Mouse (Mus musculus) midbrain, embryonic 10.5 days (tissue): Measurements from ENCODE around the gene Prss48. TPM values are rescaled to one million over a fixed set of nuclear protein-coding genes. Genes with fewer than 3 reads are reported as not detected.

Experiments
- DNase-seq: peaks from one replicate; pipeline ENCODE4 v3.0.0-alpha.2; 2017; ENCODE audit warnings: low spot score
- H3K27ac ChIP-seq: fragments of 300-500 bp; sonication (generic); replicated peaks from 2 replicates; pipeline ENCODE4 v1.5.1; 2016; ENCODE audit warnings: mild to moderate bottlenecking
- H3K27me3 ChIP-seq: fragments of 300-500 bp; sonication (generic); 2 replicates; pipeline ENCODE4 v1.6.1; 2016; ENCODE audit warnings: low read depth, mild to moderate bottlenecking; ENCODE audit not compliant: poor library complexity, severe bottlenecking
- H3K36me3 ChIP-seq: fragments of 300-500 bp; sonication (generic); 2 replicates; pipeline ENCODE4 v1.6.1; 2016; ENCODE audit warnings: mild to moderate bottlenecking, moderate library complexity
- H3K4me1 ChIP-seq: fragments of 300-500 bp; sonication (generic); 2 replicates; pipeline ENCODE4 v1.6.1; 2016
- H3K4me3 ChIP-seq: fragments of 300-500 bp; sonication (generic); 2 replicates; pipeline ENCODE4 v1.5.1; 2016; ENCODE audit warnings: mild to moderate bottlenecking, moderate library complexity
- H3K9me3 ChIP-seq: fragments of 300-500 bp; sonication (generic); replicated peaks from 2 replicates; pipeline ENCODE4 v1.6.1; 2016; ENCODE audit warnings: mild to moderate bottlenecking
- WGBS: fragments of 180-500 bp; shearing (Covaris S2); methylation state at CpG from one replicate; pipeline ENCODE4 v1.1.7; 2016; 5-methylcytosine and 5-hydroxymethylcytosine counted together
- polyA plus RNA-seq: library from polyadenylated mRNA; unstranded; fragments of >200 nt; fragmentation: Nextera tagmentation; extraction: Ambion mirVana; gene quantifications from 2 replicates; pipeline ENCODE4 v1.2.1, GENCODE M21; 2016

Prss48 gene
- polyA plus RNA-seq, 1 experiment from 2014 or later, result not detected

DNA sequence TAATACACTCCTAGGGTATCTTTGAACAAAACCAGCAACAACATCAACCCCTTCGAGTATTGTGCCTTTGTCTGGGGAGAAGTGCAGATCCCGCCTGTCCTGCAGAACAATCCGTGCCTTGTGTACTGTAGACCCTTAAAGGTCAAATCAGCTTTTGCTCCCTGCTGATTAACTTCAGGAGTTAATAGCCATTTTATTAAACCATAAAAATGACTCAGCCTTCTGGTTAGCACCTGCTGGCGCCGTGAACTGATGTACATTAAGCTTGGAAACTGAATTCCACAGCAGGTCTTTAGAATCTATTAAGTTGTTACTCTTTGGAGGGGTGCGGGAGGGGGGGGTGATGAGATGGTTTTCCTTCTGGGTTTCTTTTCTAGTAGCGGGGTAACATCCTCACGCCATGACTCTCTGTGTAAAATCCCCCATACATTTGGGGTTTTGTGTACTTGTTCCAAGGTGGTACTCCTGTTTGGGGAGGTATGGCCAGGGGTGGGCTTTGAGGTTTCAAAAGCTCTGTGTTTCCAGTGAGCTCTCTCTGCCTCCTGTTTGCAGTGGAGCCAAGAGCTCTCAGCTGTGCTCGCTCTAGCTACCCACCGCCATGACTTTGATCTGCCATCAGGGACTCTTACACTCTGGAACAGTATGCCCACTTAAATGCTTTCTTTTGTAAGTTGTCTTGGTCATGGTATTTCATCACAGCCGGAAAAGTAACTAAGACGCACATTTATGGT, 21.9 kb upstream of the Prss48 start:
- WGBS, result 90% methylated on average over 12 of the region's 12 CpGs
- H3K27ac ChIP-seq, result no peak overlapping the region
- H3K27me3 ChIP-seq, result no peaks in the 10 kb centered on the region
- H3K4me3 ChIP-seq, result no peak overlapping the region
- H3K4me1 ChIP-seq, result no peaks in the 10 kb centered on the region
- no peaks in the 10 kb centered on the region for H3K36me3 ChIP-seq
- H3K9me3 ChIP-seq, result no peaks in the 10 kb centered on the region
- DNase-seq, result no peak

DNA sequence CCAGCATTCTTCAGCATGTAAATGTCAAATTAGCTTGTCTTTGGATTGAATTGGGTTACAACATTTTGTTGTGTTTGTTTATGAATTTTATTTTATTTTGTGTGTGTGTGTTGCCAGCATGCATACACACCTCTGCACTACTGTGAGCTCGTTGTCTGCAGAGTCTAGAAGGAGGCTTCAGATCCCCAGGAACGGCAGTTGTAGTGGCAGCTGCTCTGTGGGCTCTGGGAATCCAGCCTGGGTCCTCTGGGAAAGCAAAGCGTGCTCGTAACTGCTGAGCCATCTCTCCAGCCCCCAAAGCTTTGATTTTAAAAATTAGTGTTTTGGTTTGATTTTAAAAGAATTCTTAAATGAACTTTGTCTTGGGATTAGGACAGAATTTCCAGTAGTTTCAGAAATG, 19.4 kb upstream of the Prss48 start:
- H3K27me3 ChIP-seq, result no peaks in the 10 kb centered on the region
- no peaks in the 10 kb centered on the region for H3K4me1 ChIP-seq
- H3K4me3 ChIP-seq, result no peak overlapping the region
- 86% methylated on average over 4 of the region's 4 CpGs for WGBS
- H3K27ac ChIP-seq, result no peak overlapping the region
- H3K9me3 ChIP-seq, result no peaks in the 10 kb centered on the region
- H3K36me3 ChIP-seq, result no peaks in the 10 kb centered on the region
- DNase-seq, result no peak

DNA sequence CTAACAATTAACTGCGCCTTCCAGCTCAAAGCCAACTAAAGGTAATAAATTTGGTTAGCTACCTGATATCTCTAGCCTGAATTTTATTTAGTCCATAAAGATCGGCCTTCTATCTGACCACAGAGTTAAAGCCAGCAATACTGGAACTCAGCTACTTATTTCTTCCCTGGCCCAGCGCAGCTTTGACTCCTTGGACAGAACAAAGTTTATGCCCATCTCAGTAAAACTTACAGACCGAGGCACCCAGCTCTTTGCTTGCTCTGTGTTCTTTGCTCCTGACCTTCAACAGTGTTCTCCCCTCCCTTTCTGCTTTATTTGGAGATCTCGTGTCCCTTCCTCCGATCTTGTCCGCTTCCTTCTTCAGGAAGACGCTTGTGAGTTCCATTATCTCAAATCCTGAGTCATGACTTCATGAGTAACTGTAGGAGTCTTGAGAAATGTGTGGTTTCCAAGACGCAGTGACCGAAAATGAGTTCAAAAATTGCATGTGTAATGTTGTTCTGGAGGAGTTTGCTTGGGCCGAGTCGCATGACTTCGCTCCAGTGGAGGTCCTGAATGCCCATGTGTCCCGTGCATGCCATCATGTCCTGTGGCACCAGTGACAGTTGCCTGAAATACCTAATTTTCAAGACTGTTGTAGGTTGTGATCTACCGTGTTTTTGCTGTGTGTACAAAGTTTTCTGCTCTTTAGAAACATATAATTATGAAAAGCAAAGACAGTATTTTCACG, 18.8 kb upstream of the Prss48 start:
- DNase-seq, result no peak
- Histone ChIP-seq H3K36me3 (no peaks in the 10 kb centered on the region), H3K27ac (no peak overlapping the region), H3K4me3 (no peak overlapping the region), H3K9me3 (no peaks in the 10 kb centered on the region), H3K4me1 (no peaks in the 10 kb centered on the region), H3K27me3 (no peaks in the 10 kb centered on the region)
- WGBS, result 93% methylated on average over 16 of the region's 16 CpGs

DNA sequence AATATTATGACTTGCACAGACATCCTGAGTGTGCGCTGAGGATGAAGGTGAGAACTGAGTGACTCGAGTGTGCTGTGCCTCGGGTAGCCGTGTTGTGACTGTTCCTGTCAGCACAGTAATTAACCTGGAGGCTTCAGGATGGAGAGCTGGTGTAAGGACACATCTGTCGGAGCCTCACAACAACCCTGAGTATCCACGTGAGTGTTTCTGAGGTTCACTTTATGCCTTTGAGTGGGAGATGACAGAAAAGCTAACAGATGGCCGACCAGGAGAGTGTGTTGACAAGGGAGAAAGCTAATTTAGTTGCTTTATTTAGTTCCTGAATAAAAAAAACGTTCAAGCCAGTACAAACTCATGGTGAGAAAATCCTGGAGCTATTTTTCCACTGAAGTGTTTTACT, 15.2 kb upstream of the Prss48 start:
- no peak overlapping the region for H3K4me3 ChIP-seq
- DNase-seq, result no peak
- H3K9me3 ChIP-seq, result no peaks in the 10 kb centered on the region
- 86% methylated on average over 8 of the region's 8 CpGs for WGBS
- H3K36me3 ChIP-seq, result no peaks in the 10 kb centered on the region
- no peaks in the 10 kb centered on the region for H3K4me1 ChIP-seq
- no peaks in the 10 kb centered on the region for H3K27me3 ChIP-seq
- no peak overlapping the region for H3K27ac ChIP-seq

DNA sequence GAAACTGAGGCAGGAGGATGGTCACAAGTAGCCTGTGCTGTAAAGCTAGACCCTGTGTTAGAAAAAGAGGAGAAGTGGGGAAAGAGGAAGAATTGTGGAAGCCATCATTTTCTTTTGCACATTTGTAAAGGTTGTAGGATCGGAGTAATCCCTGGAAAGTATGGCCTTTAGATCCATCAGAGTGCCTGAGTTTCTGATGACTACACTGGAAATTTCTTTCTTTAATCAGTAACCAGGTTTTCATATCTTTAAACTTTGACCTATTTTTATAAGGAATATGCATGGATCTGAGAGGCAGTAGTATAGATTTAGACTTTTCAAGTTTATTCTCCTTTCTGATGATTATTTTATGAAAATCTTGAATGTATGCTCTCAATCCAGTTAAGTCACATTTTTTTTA, 14.7 kb upstream of the Prss48 start:
- WGBS, result 94% methylated on average over 1 of the region's 1 CpGs

GRCm38 (mm10) chr3:86013837-86014236, 11.5 kb upstream of the Prss48 start:
- Histone ChIP-seq H3K36me3 (no peaks in the 10 kb centered on the region), H3K9me3 (no peaks in the 10 kb centered on the region), H3K27ac (no peak overlapping the region), H3K4me3 (no peak overlapping the region), H3K4me1 (no peaks in the 10 kb centered on the region), H3K27me3 (no peaks in the 10 kb centered on the region)
- no peak for DNase-seq
- 85% methylated on average over 10 of the region's 10 CpGs for WGBS

More for the DNA sequence above, 14.7 kb upstream of the Prss48 start:
- H3K9me3 ChIP-seq, result no peaks in the 10 kb centered on the region
- no peaks in the 10 kb centered on the region for H3K4me1 ChIP-seq
- no peaks in the 10 kb centered on the region for H3K36me3 ChIP-seq
- no peak for DNase-seq
- H3K27ac ChIP-seq, result no peak overlapping the region
- H3K27me3 ChIP-seq, result no peaks in the 10 kb centered on the region
- H3K4me3 ChIP-seq, result no peak overlapping the region

GRCm38 (mm10) chr3:86011833-86012232, 9.5 kb upstream of the Prss48 start:
- no peak for DNase-seq
- no peaks in the 10 kb centered on the region for H3K4me1 ChIP-seq
- no peak overlapping the region for H3K27ac ChIP-seq
- H3K27me3 ChIP-seq, result no peaks in the 10 kb centered on the region
- H3K4me3 ChIP-seq, result no peak overlapping the region
- 76% methylated on average over 3 of the region's 3 CpGs for WGBS
- no peaks in the 10 kb centered on the region for H3K36me3 ChIP-seq
- no peaks in the 10 kb centered on the region; the same call in 1 of the 2 replicates for H3K9me3 ChIP-seq

GRCm38 (mm10) chr3:86011373-86011772, 9.1 kb upstream of the Prss48 start:
- Histone ChIP-seq H3K27ac (no peak overlapping the region), H3K4me1 (no peaks in the 10 kb centered on the region), H3K4me3 (no peak overlapping the region), H3K9me3 (no peaks in the 10 kb centered on the region; the same call in 1 of the 2 replicates), H3K36me3 (no peaks in the 10 kb centered on the region), H3K27me3 (no peaks in the 10 kb centered on the region)
- no peak for DNase-seq
- WGBS, result 95% methylated on average over 6 of the region's 6 CpGs

DNA sequence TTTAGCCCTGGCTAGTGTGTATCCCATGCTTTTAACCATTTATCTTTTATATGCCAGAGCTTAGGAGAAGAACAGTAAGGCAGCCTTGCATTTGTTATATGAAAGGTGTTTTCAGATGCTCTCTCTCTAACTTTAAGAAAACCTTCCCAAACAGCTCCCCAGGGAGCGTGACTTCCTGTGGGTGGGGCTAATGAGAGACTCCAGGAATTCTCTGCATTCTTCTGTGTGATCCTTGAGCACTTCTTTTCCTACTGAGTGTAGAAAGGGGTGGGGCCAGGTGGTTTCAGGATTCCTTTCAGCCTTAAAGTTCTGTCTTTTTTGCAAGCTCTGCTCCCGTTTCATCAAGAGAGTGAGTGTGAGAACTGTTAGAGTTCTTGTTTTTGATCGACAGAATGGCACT, 8.3 kb upstream of the Prss48 start:
- DNase-seq, result no peak
- WGBS, result 63% methylated on average over 3 of the region's 3 CpGs
- no peaks in the 10 kb centered on the region for H3K27me3 ChIP-seq

DNA sequence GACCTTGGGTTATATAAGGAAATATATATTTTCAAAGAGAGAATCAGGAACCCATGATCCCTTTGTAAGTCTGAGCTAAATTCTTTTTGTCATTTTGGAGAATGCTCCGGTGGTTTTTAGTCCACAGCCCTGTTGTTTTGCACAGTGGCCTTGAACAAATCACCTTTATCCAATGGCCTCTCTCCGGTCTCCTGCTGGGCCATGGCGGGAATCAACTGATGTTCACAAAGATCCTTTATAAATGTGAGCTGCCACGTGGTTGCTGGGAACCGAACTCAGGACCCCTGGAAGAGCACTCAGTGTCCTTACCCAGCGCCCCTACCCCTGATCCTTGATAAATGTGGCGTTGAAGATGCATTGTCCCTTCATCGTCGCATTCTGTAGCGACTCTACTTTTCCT, 2.5 kb upstream of the Prss48 start:
- no peaks in the 10 kb centered on the region for H3K36me3 ChIP-seq
- WGBS, result 93% methylated on average over 10 of the region's 10 CpGs
- DNase-seq, result no peak
- H3K27me3 ChIP-seq, result no peaks in the 10 kb centered on the region
- no peak overlapping the region for H3K27ac ChIP-seq
- no peak overlapping the region for H3K4me3 ChIP-seq
- no peaks in the 10 kb centered on the region; the same call in 1 of the 2 replicates for H3K9me3 ChIP-seq
- H3K4me1 ChIP-seq, result peaks cover 5% of the 10 kb centered on the region; the same call in 1 of the 2 replicates

More for the DNA sequence above, 8.3 kb upstream of the Prss48 start:
- no peaks in the 10 kb centered on the region for H3K4me1 ChIP-seq
- no peaks in the 10 kb centered on the region; the same call in 1 of the 2 replicates for H3K9me3 ChIP-seq
- H3K4me3 ChIP-seq, result no peak overlapping the region
- H3K36me3 ChIP-seq, result no peaks in the 10 kb centered on the region
- H3K27ac ChIP-seq, result no peak overlapping the region

GRCm38 (mm10) chr3:86002940-86003339, 649 bp upstream of the Prss48 start:
- H3K27ac ChIP-seq, result no peak overlapping the region
- H3K9me3 ChIP-seq, result no peaks in the 10 kb centered on the region
- no peaks in the 10 kb centered on the region for H3K27me3 ChIP-seq
- no peak overlapping the region for H3K4me3 ChIP-seq
- H3K36me3 ChIP-seq, result no peaks in the 10 kb centered on the region
- DNase-seq, result no peak
- WGBS, result 86% methylated on average over 5 of the region's 5 CpGs
- H3K4me1 ChIP-seq, result peaks cover 5% of the 10 kb centered on the region; the same call in 1 of the 2 replicates

GRCm38 (mm10) chr3:86001271-86001670, 1.0 kb downstream of the Prss48 start:
- Histone ChIP-seq H3K4me3 (no peak overlapping the region), H3K9me3 (no peaks in the 10 kb centered on the region), H3K4me1 (peaks cover 5% of the 10 kb centered on the region; the same call in 1 of the 2 replicates), H3K27me3 (no peaks in the 10 kb centered on the region), H3K27ac (no peak overlapping the region), H3K36me3 (no peaks in the 10 kb centered on the region)
- WGBS, result 96% methylated on average over 3 of the region's 3 CpGs
- DNase-seq, result no peak

GRCm38 (mm10) chr3:85994645-85995044, 7.6 kb downstream of the Prss48 start:
- no peak overlapping the region for H3K4me3 ChIP-seq
- H3K9me3 ChIP-seq, result no peaks in the 10 kb centered on the region
- H3K27ac ChIP-seq, result no peak overlapping the region
- no peaks in the 10 kb centered on the region for H3K36me3 ChIP-seq
- WGBS, result 86% methylated on average over 4 of the region's 4 CpGs
- no peaks in the 10 kb centered on the region for H3K27me3 ChIP-seq
- peaks cover 9% of the 10 kb centered on the region for H3K4me1 ChIP-seq
- no peak for DNase-seq
